Mouse (Mus musculus) brain, embryonic 14.5 days (tissue): ENCODE results near the gene Dusp27. TPM values are rescaled to one million over a fixed set of nuclear protein-coding genes. Genes with fewer than 3 reads are reported as not detected.

Experiments used
- DNase-seq: peaks from one replicate; pipeline ENCODE4 v3.0.0-alpha.2; 2011; ENCODE audit warnings: low read depth
- CTCF ChIP-seq: fragments of 200-500 bp; IDR thresholded peaks from 2 replicates; pipeline ENCODE4 v1.5.1; 2012; ENCODE audit warnings: inconsistent platforms, mild to moderate bottlenecking, moderate library complexity, borderline replicate concordance; ENCODE audit not compliant: insufficient read depth, insufficient read length; ENCODE audit errors: extremely low read depth
- POLR2A ChIP-seq: fragments of 200-500 bp; IDR thresholded peaks from 2 replicates; pipeline ENCODE4 v1.6.1; 2012; ENCODE audit warnings: mild to moderate bottlenecking, inconsistent platforms, borderline replicate concordance; ENCODE audit not compliant: poor library complexity, insufficient read depth, insufficient read length, severe bottlenecking; ENCODE audit errors: extremely low read depth
- polyA plus RNA-seq: library from polyadenylated mRNA; depleted of rRNA; stranded (reverse); fragments of >200 nt; gene quantifications from 2 replicates; pipeline ENCODE4 v1.2.3, GENCODE M21; 2012

Gene Dusp27
- polyA plus RNA-seq, 1 experiment: 0.75 TPM

- no peak for TF ChIP-seq CTCF
- TF ChIP-seq POLR2A: no peak
- peak; percentile 67 for DNase-seq
These were observed 12.0 kb upstream of the Dusp27 start for GRCm38 (mm10) chr1:166139620-166140184.

GRCm38 (mm10) chr1:166139113-166139512 lies 11.4 kb upstream of the Dusp27 start:
- TF ChIP-seq CTCF (no peak), POLR2A (no peak)
- DNase-seq: peak; percentile 52

- no peak for TF ChIP-seq POLR2A
- no peak for TF ChIP-seq CTCF
- no peak for DNase-seq
These were observed 10.4 kb upstream of the Dusp27 start for GRCm38 (mm10) chr1:166138136-166138535.

- no peak for DNase-seq
- TF ChIP-seq POLR2A (no peak), CTCF (no peak)
These were observed 9.7 kb upstream of the Dusp27 start for GRCm38 (mm10) chr1:166137244-166137938.

GRCm38 (mm10) chr1:166135091-166135740 lies 7.5 kb upstream of the Dusp27 start:
- no peak for DNase-seq
- TF ChIP-seq POLR2A: no peak
- TF ChIP-seq CTCF: no peak

GRCm38 (mm10) chr1:166132367-166132766 lies 4.6 kb upstream of the Dusp27 start:
- no peak for DNase-seq
- TF ChIP-seq CTCF (no peak), POLR2A (no peak)

- DNase-seq: no peak
- TF ChIP-seq CTCF (no peak), POLR2A (no peak)
These were observed 2.6 kb upstream of the Dusp27 start, which contains the start of gene Gpa33 for GRCm38 (mm10) chr1:166130224-166130860. Gene Gpa33 (plus strand): TSS chr1:166130238.

- TF ChIP-seq CTCF (no peak), POLR2A (no peak)
These were observed 829 bp upstream of the Dusp27 start for GRCm38 (mm10) chr1:166128551-166128950.

GRCm38 (mm10) chr1:166126795-166127194 lies 927 bp downstream of the Dusp27 start:
- DNase-seq: no peak
- no peak for TF ChIP-seq CTCF
- no peak for TF ChIP-seq POLR2A

More at GRCm38 (mm10) chr1:166128551-166128950, 829 bp upstream of the Dusp27 start:
- DNase-seq: no peak

- TF ChIP-seq CTCF (no peak), POLR2A (no peak)
- no peak for DNase-seq
These were observed 1.4 kb downstream of the Dusp27 start for GRCm38 (mm10) chr1:166126290-166126689.

- no peak for DNase-seq
- no peak for TF ChIP-seq CTCF
- TF ChIP-seq POLR2A: no peak
These were observed 2.7 kb downstream of the Dusp27 start for GRCm38 (mm10) chr1:166124932-166125593.
